Mouse (Mus musculus): ENCODE measurements around the gene Vapb. TPM values are rescaled to one million over a fixed set of nuclear protein-coding genes. Genes with fewer than 3 reads are reported as not detected.

Gene Vapb
- polyA plus RNA-seq, 1 experiment = 17.4 TPM

DNA sequence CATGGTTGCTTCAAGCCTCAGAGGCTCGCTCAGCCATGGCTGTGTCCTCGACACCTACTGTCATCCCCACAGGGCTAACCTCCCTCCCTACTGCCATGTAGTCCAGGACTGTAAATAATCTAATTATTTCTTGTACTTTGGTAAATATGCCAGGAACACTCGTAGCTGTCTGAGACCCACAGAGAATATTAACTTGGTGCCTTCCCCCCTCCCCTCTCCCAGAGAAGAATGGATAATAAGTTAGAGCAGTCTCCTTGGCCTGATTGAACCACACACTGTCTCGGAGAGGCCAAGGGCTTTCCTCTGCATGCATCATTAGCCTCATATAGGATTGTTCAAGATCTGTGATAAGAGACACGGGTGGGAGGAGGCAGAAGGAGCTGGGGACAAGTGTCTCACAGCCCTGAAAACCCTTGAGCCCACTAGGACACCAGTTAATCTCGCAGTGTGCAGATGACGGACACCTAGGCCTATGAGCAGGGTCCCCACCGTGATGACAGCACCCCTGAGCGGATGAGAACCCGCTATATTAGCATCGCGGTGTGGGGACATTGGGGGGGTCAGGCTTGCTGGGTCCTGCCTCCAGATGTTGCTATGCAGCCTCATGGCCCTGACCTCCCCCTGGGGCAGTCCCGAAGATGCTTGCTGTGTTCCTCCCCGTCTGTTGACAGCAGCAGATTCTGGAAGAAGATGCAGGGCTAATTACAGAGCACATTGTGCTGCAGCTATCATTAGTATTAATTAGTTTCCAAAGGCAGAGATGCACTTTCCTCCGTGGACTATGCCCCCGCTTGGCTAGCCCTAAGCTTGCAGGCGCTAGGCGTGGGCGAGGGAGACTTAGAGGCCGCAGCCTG, 54.8 kb downstream of the Vapb start:
- DNase-seq (ENCODE audit: low read depth) = no peak

DNA sequence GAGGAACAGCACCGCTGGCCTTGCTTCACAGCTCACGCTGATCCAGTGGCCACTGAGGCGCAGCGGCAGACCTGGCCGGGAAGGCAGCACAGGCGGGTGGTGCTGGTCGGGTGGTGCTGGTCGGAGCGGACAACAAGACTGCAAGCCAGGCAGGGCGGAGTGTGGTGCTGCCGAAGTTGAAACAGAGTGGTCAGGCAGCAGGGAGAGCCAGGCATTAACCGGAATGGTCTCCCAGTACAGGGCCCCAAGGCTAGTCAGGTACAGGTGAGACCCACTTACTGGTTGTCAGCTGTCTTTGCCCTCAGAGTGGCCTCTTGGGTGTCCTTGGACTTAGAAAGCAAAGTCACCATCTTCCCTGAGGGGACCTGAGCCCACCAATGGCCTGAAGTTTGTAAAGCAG, 56.7 kb downstream of the Vapb start:
- no peak for DNase-seq (ENCODE audit: low read depth)

DNA sequence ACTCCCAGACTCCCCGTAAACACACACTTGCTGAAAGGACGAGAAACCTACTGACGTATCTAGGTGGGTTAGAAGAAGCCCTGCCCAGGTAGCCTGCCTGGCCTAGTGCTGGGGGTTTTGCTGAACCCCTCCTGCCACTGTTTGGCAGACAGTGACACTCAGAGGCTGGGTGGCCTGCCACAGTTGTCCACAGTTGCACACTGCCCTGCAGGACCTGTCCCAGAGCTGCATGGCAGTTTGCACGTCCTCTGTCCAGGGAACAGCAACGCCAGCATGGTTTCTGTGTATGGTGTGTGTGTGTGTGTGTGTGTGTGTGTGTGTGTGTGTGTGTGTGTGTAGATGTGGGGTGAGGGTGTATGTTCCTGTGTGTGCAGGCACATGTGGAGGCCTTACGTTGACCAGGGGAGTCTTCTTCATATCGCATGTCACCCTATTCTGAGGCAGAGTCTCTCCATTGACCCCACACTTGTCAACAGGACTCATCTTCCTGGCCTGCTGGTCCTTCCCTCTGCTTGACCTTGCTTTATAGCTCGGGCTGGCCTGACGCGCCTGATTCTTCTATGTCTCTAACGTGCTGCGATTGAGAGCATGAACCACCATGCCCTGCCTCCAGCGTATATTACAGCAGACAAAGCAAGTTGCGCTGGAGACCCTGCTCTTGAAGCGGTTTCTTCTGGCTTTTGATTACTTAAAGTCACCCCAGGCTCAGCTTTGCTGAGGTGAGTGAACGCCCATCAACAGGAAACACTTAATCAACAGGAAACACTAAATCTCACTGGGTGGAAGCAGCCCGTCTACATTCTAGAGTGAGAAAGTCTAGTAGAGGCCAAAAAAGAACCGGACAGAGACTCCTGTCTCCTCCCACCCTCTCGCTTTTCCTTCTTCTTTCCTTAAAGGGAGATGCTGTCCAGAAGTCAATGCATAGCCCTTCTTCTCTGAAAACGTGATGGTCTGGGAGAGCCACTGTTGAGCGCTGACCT, 57.5 kb downstream of the Vapb start:
- no peak for DNase-seq (ENCODE audit: low read depth)

DNA sequence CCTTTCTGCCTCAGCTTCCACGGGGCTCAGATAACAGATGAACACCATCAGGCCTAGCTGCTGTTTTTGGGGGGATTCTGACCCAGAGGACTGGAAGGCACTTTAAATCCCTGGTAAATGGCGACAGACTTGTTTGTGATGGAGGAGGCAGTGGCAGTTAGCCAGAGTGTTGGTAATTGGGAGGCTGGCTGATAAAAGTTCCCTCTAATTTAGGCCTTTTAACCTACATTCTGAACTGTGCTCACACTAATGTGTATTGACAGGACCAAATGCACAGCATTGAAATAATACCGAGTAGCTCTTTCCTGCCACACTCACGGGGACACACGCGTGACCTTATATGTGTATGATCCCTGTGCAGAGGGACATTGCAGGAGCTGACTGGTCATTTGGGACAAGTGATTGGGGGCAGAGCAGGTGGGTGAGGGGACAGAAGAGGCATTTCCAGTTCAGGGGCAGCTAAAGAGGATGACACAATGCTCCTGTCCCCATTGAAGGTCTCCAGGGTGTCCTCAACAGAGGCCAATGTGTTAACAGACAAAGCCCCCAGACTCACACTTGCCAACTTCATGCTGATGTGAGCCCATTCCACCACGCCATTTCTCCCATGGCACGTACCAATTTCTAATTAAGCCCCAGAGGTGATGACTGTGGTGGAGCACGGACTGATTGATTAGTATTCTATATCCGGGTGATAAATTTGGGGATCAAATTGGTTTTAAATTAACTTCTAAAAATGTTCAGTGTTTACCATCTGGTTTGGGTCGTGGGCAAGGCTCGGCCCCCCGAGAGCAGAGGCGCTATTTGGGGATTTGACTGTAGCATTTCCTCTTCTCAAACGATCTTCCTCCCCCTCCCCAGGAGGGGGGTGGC, 58.7 kb downstream of the Vapb start:
- DNase-seq (ENCODE audit: low read depth) = no peak

DNA sequence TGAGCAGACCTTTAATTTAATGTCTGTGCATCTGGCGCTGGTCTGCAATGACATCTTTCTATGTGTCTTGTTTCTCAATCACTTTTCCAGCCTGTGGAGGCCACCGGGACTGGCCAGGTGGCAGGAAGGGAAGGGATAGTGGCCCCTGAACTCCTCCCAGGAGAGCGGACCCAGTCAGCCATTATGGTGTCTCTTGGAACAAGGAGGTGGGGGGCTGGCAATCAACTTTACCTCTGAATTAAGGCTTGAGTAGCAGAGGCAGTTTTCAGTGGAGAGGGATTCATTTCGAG, 59.3 kb downstream of the Vapb start:
- DNase-seq (ENCODE audit: low read depth) = no peak

DNA sequence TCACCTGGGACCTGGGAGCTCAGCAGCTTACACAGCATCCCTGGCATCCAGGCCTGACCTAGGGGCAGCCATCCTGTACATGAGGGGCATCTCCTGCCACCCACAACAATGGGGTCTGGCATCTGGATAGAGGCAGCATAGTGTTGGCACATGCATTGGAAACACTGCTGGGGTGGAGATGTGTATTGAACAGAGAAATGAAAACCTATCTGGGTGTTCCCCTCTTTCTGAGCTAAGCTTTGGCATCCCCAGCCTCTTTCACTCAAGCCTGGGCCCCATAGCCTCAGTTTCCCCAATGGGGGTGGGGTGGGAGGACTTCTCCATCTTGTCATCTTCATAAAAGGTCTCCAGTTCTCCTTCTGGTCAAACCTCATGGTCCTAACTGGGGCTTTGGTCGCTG, 62.2 kb downstream of the Vapb start:
- DNase-seq (ENCODE audit: low read depth) = no peak

DNA sequence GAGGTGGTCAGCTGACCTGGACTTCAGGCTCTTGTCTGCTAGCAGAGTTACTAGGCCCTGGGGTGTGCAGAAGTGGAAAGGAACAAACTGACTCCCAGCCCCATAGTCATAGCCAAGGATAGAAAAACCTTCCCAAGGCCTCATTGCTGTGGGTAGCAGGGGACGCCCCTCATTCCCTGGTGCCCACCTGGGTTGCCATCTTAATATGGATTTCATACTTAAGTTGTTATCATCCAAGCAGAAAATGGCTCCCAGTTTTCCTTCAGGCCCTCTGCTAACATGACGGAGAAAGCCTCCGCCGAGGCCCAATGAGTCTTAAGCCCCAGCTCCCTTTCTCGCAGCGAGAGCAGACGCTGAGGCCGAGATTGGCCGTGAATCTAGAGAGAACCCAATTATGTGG, 63.3 kb downstream of the Vapb start:
- no peak for DNase-seq (ENCODE audit: low read depth)

DNA sequence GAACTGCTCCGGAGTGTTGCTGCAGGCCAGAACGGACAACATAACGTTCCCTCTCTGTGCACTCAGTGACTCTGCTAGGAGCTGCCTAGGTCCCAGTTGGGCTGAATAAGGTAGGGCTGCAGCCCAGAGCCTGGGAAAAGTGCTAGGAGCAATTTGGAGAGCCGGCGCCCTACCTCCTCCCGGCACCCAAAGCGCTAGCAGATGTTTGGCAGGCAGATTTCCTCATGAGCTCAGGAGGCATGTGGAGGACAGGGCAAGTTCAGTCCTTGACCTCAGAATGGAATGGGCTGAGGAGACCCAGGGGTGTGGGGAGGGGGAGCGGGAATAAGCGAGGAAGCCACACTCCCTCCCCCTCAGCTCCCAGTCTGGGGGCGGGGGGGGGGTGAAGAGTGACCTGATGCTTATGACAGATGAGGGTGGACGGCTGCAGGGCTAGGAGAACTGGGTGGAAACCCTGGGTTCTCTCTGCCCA, 64.1 kb downstream of the Vapb start:
- DNase-seq (ENCODE audit: low read depth) = no peak

DNA sequence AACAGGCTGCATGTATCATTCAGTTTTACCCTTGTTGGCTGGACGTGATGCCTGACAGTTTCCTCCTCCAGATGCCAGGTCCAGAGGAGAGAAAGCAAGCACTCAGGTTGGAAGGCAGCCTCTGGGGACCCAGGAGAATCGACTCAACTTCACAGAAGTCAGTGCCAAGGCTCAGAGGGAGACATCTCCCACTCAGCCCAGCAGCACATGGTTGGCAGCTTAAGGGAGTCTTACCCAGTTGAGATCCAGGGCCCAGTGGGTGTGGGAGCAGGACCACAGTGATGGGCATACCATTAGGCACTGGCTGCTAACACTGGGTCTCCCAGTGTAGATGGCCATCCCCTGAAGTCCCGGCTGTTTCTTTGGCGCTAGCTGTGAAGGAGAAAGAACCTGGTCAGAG, 64.9 kb downstream of the Vapb start:
- no peak for DNase-seq (ENCODE audit: low read depth)

DNA sequence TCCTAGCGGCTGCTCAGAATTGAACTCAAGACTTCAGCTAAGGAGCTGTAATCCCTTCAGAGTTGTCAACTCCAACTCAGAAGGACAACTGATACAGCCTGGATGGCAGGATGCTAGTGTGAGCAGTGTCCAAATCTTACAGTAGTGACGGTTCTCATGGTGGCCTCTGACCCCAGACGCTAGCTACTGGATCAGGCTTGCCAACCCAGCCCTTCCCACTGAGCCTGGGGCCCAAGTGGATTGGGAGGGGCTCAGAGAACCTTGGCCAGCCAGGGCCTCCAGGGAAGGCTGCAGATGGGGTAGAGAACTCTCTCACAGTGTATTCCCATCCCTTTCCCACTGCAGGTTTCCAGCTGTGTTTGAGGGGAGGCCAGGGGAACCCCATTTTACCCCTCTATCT, 65.6 kb downstream of the Vapb start:
- no peak for DNase-seq (ENCODE audit: low read depth)

DNA sequence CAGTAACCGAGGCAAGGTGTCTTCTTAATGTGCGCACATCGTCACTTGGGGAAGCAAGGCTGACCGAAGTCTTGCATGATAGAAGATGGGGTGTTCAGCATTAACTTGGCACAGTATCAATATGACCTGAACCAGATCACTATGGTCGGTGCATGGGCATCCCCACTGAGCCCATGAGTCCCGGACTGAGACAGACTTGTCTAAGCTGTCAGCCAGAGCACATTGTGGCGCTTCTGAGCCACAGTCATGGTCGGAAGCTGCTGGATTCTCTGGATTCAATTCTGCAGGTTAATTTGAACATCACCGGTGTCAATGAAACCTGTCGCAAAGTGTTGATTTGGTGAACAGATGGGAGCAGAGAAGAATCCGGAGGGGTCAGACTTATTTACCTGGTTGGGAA, 66.5 kb downstream of the Vapb start:
- no peak for DNase-seq (ENCODE audit: low read depth)

DNA sequence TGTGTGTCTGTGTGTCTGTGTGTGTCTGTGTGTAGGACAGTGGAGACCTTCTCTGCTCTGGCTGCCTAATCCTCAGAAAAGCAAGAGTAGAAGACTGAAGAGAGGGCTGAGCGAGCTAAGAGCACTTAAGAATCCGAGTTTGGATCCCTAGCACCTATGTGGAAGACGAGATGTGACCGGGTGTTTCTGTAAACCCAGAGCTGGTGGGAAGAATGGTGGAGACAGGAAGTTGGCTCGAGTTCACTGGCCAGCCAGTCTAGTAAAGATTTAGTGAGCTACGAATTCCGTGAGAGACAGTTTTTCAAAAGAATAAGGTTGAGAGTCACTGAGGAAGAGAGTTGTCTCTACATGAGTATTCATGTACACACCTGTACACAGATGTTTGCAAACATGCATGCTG, 69.3 kb downstream of the Vapb start:
- no peak for DNase-seq (ENCODE audit: low read depth)

DNA sequence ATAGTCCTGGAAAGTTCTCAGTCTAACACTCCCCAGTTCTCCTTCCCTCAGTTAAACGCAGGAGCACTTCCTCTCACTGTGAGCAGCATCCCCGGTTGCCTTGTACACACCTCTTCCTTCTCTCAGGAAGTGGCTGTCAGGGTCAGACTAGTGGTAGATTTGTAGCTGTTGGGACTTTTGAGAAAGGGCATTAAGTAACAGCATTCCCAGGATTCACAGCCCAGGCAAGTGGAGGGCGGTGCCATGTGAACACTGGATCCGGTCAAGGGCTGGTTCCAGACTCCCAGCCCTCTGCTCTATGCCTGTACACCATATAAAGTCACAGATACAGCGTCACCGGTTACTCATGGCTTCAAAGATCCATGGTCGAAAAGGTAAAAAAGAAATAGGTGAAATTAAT, 71.6 kb downstream of the Vapb start:
- no peak for DNase-seq (ENCODE audit: low read depth)

DNA sequence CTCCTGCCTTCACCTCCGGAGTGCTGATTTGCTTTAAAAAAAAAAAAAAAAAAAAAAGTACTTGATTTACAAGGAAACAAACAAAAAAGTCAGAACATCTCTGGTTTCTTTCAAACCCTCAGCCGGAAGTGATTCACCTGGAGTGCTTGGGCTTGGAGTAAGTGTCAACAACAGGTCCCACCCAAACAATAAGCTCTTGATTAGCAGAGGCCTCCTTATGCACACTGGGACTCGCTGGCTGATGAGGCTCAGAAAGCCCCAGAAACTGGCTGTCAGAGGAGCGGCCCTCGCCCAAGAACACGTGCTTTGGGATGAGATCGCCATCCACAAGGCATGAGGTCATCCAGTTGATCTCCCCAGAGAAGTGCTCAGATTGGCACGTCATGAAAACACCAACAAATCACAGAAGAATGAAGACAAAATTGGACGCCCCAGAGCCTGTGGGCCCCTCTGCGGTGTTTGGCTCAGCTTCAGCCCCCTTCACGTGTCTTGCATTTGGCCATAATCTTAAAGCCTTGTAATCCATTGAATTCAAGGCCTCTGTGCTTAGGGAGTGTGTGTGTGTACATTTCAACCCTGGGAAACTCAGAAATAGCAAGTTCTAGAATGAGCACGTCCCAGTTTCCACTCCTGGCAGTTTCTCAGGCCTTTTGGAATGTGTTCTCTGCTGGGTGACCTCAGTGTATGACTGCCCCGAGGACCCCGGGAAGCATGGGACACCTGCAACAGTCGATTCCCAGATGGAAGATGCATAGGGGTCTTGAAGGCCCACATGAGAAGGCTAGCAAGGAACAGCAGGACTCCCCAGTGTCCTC, 72.9 kb downstream of the Vapb start:
- DNase-seq (ENCODE audit: low read depth) = no peak

DNA sequence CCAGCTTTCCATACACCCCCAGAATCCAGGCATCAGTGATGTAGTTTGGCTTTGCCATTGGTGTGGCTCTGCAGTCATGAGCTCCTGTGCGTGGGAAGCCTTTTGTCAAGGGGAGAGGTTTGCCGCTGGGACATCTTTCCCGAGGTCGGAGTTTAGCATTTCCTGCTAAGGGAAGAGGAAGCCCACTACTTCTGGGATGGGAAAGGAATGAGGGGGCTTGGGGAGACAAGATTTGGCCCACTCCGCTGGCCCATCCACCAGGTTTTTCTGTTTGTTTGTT, 73.5 kb downstream of the Vapb start:
- no peak for DNase-seq (ENCODE audit: low read depth)

DNA sequence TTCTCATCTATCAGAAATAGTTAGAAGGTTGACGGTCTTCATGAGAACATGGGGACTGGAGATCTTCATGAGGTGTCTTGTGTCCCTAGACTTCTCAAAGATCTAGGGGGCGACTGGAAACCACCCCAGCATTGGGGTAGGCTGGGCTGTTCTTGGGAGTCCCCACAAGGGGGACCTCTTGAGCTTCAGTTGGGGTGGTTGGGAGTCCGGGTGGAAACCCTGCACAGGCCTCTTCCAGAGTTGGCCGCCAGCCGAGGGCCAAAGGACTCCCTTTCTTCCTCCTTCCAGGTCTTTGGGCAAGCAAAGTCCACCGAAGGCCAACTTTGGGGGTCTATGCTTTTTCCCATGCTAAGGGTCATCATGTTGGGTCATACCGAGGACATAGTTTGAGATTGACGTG, 74.5 kb downstream of the Vapb start:
- DNase-seq (ENCODE audit: low read depth) = no peak

DNA sequence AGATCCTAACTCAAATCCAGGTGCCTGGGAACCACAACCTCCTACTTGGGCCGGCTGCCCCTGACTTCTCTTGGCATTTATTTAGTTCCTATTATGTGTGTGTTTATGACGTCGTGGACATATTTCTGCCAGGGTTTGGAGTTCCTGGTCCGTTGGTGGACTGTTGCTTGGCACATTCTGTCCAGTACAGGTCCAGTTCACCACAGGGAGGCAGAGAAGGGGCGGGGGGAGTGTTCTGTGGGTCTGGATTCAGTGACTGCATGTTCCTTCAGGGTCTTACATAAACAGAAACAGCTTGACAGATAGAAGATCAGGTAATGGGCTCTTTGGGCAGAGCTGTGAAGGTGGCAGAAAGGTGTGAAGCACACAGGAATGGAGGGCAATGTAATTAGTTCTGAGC, 75.8 kb downstream of the Vapb start:
- no peak for DNase-seq (ENCODE audit: low read depth)

DNA sequence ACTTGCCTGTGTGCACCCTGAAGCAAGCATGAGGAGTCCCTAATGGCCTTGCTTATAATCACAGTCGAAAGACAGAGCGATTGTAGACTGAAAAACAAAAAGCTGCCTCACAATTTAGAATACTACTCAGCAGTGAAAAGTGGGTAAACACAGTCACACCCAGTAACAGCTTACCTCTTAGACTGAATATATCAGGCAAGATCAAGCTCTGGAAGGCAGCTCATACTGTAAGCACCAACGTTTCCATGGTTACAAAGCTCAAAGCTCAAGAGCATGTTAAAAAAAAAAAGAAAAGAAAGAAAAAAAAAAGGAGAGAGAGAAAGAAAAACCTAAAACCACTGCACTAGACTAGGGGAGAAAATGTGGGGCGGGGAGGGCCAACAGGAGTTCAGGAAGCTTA, 89.0 kb downstream of the Vapb start:
- DNase-seq (ENCODE audit: low read depth) = no peak

DNA sequence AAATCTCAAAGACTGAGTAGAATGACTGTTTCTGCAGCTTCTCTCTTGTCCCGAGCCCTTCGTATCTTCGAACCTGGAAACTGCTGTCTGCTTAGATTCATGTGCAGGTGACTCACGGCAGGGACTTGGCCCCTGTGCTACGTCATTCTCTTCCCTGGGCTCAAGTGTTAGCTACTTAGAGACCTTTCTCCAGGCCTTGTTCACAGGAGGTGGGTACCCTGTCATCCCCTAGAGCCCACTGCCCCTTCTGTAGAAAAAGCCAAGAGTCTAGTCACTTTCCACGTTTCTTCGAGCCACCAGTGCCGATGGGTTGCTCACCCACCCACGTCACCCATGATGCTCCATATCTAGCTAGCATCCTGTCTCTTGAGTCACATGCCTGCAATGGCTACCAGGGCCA, 89.9 kb downstream of the Vapb start:
- DNase-seq (ENCODE audit: low read depth) = no peak

DNA sequence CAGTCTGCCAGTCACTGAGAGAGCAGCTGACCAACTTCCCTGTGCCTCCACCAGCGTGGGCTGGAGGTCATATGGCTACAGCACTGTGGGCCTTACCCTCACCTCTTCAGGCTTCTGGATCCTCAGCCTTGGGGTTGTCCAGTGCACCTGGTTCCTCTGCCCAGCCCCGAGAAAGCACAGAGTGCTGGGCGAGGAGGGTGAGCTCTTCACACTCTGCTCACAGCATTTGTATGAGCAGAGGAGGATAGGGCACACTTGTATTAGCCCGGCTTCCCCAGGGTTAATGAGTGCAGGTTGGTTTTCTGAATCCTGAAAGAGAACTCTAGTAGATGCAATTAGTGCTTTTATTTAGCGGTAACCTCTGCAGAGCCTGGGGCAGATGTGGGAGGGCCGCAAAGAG, 90.8 kb downstream of the Vapb start:
- DNase-seq (ENCODE audit: low read depth) = no peak

DNA sequence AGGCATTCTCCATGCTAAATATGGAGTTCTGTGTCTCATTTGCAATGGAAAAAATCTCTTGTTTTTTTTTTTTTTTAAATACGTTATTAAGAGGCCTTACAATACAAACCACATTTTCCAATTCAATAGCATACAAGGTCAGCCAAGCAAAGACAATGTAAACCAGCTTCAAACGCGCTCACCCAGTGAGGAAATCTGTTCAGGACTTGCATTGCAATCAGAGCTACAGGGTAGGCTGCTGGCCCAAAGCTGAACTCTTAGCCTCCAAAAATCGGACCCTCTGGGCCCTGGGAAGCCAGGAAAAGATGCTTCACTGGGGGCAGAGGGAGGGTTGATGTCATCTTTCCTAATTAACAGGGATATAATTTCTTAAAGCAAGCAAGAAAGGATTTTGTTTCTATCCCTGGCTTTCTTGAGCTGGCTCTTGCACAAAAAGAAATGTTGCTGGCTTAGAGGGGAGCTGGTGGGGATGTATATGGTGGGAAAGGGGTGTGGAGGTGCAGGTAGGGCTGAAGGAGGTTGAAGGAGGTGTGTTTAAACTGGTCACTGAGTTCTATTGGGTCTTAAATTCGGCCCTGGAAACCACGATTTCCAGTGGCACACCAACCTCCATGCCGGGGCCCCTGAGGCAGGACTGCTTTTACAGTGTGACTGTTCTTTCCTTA, 95.6 kb downstream of the Vapb start:
- no peak for DNase-seq (ENCODE audit: low read depth)
